Mouse (Mus musculus): ENCODE measurements at regions not wholly inside any gene's neighbourhood (a gene's known extent, or its start where the extent isn't known, plus 50 kb on each side); places are given as distances from the start of the nearest gene placed in this dataset.

- TF ChIP-seq EP300 (IDR thresholded peaks at IDR 0.05) (no peak), CTCF (IDR thresholded peaks at IDR 0.05) (no peak)
These were observed 122.8 kb upstream of the Itgb1 start for GRCm38 (mm10) chr8:128562625-128563024.
